Mouse (Mus musculus): ENCODE data around the gene Igf2bp3. TPM values are rescaled to one million over a fixed set of nuclear protein-coding genes. Genes with fewer than 3 reads are reported as not detected.

Gene Igf2bp3
- total RNA-seq, 2 experiments from 2014 or later: 0.35 TPM; not detected in 1

DNA sequence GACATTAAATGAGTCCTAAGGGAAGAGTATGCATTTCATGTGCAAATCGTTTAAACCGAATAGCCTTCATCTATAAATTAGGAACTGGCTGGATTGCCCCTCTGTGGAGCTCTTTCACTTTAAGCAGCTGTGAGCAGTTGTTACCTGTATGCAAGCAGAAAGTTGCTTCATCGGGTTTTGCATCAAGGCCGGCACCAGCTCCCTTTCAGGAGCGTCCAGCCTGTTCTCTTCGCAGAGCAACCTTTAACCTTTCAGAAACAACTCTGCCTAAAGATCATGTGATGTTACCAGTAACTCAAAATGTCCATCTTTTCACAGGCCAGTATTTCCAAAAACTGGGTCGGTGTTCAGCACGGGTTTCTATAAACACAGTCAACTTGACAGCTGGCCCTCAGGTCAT, 167.8 kb downstream of the Igf2bp3 start:
- H3K27ac ChIP-seq: no peak overlapping the region
- no peak for DNase-seq (ENCODE audit: extremely low spot score in 1 of 2, low spot score in 2 of 2)
- no peak overlapping the region for H3K4me3 ChIP-seq
- no peak for TF ChIP-seq CTCF (IDR thresholded peaks at IDR 0.05)
- intact Hi-C loops (cut with DNase I): no loop called here

DNA sequence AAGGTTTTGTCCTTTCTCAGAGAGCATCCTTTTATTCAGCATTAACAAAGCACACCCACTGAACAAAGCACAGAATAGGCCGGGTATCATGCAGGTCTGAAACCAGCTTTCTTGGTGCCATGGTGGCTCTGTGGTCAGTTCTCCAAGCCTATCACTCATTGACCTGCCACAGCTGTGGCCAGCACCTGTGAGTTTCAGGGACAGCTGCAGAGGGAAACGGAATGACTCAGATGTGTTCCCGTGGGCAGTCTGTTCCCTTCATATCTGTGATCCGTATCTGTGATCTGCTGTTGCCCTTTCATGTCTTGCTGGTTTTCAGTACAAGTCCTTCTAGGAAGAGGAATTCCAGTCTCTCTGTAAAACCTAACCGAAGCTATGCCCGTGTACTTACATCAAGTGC, 168.3 kb downstream of the Igf2bp3 start:
- Histone ChIP-seq H3K4me3 (no peak overlapping the region), H3K27ac (no peak overlapping the region)
- DNase-seq (ENCODE audit: extremely low spot score in 1 of 2, low spot score in 2 of 2): no peak
- TF ChIP-seq CTCF (IDR thresholded peaks at IDR 0.05): no peak
- intact Hi-C loops (cut with DNase I): no loop called here

DNA sequence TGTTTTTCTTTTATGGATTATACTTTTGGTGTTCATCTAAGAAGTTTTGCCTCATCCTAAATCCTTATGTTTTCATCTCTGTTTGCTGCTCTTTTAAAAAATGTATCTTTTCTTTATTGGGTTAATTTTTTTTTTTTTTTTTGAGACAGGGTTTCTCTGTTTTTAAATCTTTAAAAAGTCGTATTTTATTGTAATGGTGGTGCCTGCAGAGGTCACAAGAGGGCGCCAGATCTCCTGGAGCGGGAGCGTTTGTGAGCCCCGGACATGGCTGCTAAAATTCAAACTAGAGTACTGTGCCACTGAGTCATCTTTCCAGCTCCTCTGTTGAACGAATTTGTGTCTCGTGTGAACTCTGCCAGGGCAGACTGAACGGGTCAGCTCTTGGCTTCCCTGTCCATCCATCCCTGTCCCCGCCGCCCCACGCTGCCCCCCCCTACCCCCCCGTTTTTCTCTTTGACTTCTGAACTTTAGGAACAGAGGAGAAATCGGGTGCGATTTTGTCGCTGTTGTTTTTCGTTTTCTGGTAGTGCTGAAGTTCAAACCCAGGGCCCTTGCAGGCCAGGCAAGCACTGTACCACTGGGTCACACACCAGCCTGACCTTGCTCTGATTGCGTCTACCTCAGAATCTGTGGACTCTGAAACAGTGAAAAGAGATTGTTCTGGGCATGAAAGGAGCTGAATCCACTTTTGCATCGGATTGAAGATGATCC, 175.1 kb downstream of the Igf2bp3 start:
- intact Hi-C loops (cut with DNase I): no loop called here
- H3K4me3 ChIP-seq: no peak overlapping the region
- peak; percentile 78 for TF ChIP-seq CTCF (IDR thresholded peaks at IDR 0.05)

DNA sequence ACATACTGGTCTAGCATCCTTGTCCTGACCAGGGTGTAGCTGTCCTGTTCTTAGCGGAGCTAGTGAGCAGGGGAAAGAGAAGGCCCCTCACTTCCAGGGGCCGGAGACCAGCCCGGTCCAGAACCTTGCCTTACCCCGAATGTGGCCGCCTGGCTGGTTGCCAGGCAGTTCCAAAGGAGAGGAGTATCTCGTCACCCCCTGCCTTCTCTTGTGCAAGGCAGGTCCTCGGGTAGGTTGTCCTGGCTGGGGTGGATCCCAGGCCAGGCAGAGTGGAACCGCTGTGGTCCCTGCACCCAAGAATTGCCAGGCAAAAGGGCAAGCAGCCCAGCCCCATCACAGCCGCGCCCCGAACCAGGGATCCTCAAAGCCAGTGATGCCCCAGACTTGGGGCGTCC, 177.5 kb downstream of the Igf2bp3 start:
- intact Hi-C loops (cut with DNase I): no loop called here
- no peak for TF ChIP-seq CTCF (IDR thresholded peaks at IDR 0.05)
- Histone ChIP-seq H3K4me3 (no peak overlapping the region), H3K27ac (no peak overlapping the region)
- no peak for DNase-seq (ENCODE audit: extremely low spot score in 1 of 2, low spot score in 2 of 2)

More for the DNA sequence above, 175.1 kb downstream of the Igf2bp3 start:
- H3K27ac ChIP-seq: no peak overlapping the region
- DNase-seq (ENCODE audit: extremely low spot score in 1 of 2, low spot score in 2 of 2): peak; percentile 53 to 60

DNA sequence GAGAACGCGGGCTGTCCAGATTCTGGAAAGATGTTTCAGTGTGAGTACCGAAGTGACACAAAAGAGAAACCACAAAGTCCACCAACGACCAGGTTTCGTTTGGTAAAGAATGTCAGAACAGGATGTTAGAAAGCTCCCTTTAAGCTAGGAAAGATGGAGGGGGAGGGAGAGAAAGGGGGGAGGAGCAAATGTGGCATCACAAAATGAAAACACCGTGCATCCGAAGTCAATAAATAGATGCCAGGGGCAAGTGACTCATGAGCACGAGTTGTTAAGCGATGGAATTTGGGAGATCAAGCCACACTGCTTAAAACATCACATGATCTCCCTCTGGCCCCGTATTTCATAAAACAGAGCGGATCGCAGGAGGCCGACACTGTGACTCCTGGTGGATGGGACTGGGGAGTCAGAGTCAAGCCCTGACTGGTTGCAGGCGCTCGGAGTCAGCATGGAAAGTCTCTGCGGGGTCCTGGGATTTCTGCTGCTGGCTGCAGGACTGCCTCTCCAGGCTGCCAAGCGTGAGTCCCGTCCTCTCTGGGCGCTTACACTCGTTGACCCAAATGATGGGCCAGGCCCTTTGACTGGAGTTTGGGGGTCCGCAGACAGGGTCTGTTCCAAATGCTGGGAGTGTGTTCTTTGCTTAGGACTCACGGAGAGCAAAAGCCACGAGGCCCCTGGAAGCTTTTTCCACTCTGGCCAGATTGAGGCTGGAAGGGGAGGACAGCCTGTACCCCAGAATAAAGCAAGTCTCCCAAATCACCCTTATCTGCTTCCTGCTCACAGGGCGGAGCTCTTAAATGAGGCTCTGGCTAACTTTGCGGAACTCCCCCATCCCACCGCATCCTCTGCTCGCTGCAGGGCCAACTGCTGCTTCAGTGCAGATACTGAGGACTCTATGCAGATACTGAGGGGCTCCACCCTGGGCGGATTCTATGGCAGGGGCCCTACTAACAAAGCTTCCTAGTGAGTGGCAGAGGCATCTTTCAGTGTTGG, 178.2 kb downstream of the Igf2bp3 start, which contains the start of gene Gpnmb:
Gene Gpnmb, plus strand, starts transcription at position 272 of the 993 bp plus-strand sequence.
- no peak within 1 kb of the TSS for H3K27ac ChIP-seq
- TF ChIP-seq CTCF (IDR thresholded peaks at IDR 0.05): no peak
- DNase-seq (ENCODE audit: extremely low spot score in 1 of 2, low spot score in 2 of 2): no peak
- no peak within 1 kb of the TSS for H3K4me3 ChIP-seq
- intact Hi-C loops (cut with DNase I): no loop called here

Other genes with a start within 250 kb of the Igf2bp3 start
- not detected for gene Doxl2, start 240.0 kb downstream of the Igf2bp3 start, total RNA-seq (2021)
- gene Svs1, start 228.1 kb downstream of the Igf2bp3 start, total RNA-seq (2021): not detected
- gene Gpnmb, start 178.4 kb downstream of the Igf2bp3 start, total RNA-seq (2021): 1 to 10 TPM; 1.3 to 2.5 TPM
- gene Malsu1, start 141.2 kb downstream of the Igf2bp3 start, total RNA-seq (2021): 10 to 100 TPM; 25.9 to 30.6 TPM
- gene Tra2a, start 49.1 kb upstream of the Igf2bp3 start, total RNA-seq (2021): 10 to 100 TPM; 75.5 to 90.0 TPM
- gene Ccdc126, start 104.3 kb upstream of the Igf2bp3 start, total RNA-seq (2021): 1 to 10 TPM; 7.9 to 9.0 TPM
- gene Fam221a, start 152.8 kb upstream of the Igf2bp3 start, total RNA-seq (2021): 1 to 10 TPM; 1.2 to 1.4 TPM
- gene Stk31, start 180.6 kb upstream of the Igf2bp3 start, total RNA-seq (2021): 1 to 10 TPM; 1.5 to 1.7 TPM